Mouse (Mus musculus): ENCODE measurements at regions not wholly inside any gene's neighbourhood (a gene's known extent, or its start where the extent isn't known, plus 50 kb on each side); places are given as distances from the start of the nearest gene placed in this dataset.

DNA sequence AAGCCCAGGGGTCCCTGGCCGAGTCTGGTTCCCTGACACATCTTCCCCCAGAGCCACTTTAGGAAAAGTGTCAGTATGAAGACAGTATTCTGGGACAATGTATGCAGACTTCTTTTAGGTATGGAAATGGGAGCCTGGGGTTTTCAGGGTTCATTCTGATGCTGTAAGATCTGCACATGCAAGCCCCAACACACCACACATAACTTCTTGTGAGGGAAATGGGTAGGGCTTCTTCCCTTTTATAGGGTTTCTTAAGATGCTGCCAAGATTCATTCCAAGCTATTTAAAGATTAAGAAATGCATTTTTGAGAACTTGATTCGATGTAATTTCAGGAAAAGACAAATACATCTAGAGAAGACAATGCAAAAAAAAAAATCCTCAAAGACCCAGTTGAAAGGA is 385.8 kb downstream of the Slc4a3 start:
- TF ChIP-seq TCF12 (IDR thresholded peaks at IDR 0.05; ENCODE audit: low read depth, low read length) (no peak), UBTF (IDR thresholded peaks at IDR 0.05; ENCODE audit: low read depth, low read length) (no peak), EP300 (IDR thresholded peaks at IDR 0.05; ENCODE audit: low read length) (no peak), JUND (conservative IDR thresholded peaks at IDR 0.05; ENCODE audit: low read depth, low read length) (no peak), MXI1 (IDR thresholded peaks at IDR 0.05; ENCODE audit: low read depth, low read length) (no peak), GABPA (IDR thresholded peaks at IDR 0.05; ENCODE audit: insufficient replicate concordance, low read depth, low read length) (no peak), CTCF (conservative IDR thresholded peaks at IDR 0.05 in 1 of 2, IDR thresholded peaks at IDR 0.05 in 1 of 2; ENCODE audit: low read depth in 2 of 2, low read length in 2 of 2) (no peak), HCFC1 (IDR thresholded peaks at IDR 0.05; ENCODE audit: low read depth, low read length) (no peak), ZMIZ1 (IDR thresholded peaks at IDR 0.05; ENCODE audit: low read depth, low read length) (no peak), MYC (IDR thresholded peaks at IDR 0.05; ENCODE audit: low read depth, low read length) (no peak), POLR2A (IDR thresholded peaks at IDR 0.05; ENCODE audit: low read depth, low read length) (no peak)

Measured in CH12.LX (cell line).